Mouse (Mus musculus) brain, embryonic 14.5 days (tissue): ENCODE data around the gene Muc5b.

ENCODE experiments used
- CTCF ChIP-seq: fragments of 200-500 bp; IDR thresholded peaks from 2 replicates; pipeline ENCODE4 v1.5.1; 2012; ENCODE audit warnings: inconsistent platforms, mild to moderate bottlenecking, moderate library complexity, borderline replicate concordance; ENCODE audit not compliant: insufficient read depth, insufficient read length; ENCODE audit errors: extremely low read depth
- POLR2A ChIP-seq: fragments of 200-500 bp; IDR thresholded peaks from 2 replicates; pipeline ENCODE4 v1.6.1; 2012; ENCODE audit warnings: mild to moderate bottlenecking, inconsistent platforms, borderline replicate concordance; ENCODE audit not compliant: poor library complexity, insufficient read depth, insufficient read length, severe bottlenecking; ENCODE audit errors: extremely low read depth

- no peak for TF ChIP-seq POLR2A
- TF ChIP-seq CTCF: no peak
Measured at GRCm38 (mm10) chr7:141803206-141803605, 35.7 kb upstream of the Muc5b start.
